Mouse (Mus musculus) urinary bladder, adult 18-20 months (tissue): ENCODE data around the gene Supt3.

Source experiments
- DNase-seq, 2 experiments: peaks; one replicate each; pipeline ENCODE4 v3.0.0; 2022; ENCODE audit warnings: low spot score in 2 of 2, mixed read lengths in 2 of 2

Gene Supt3

GRCm38 (mm10) chr17:44776738-44777270 is at the start of gene Supt3:
Gene Supt3 (plus strand): TSS chr17:44777152.
- peak; percentile 93 to 96 for DNase-seq

- no peak for DNase-seq
Observed at GRCm38 (mm10) chr17:44727675-44728074, 49.3 kb upstream of the Supt3 start.

- DNase-seq, result no peak
Observed at GRCm38 (mm10) chr17:44728464-44728863, 48.5 kb upstream of the Supt3 start.

GRCm38 (mm10) chr17:44733544-44734310 is 43.2 kb upstream of the Supt3 start:
- no peak for DNase-seq

- DNase-seq, result peak; percentile 11 to 62
Observed at GRCm38 (mm10) chr17:44734501-44735222, 42.3 kb upstream of the Supt3 start.

- peak in 1 of 2 experiments; percentile 62 for DNase-seq
Observed at GRCm38 (mm10) chr17:44735223-44735990, 41.5 kb upstream of the Supt3 start.

GRCm38 (mm10) chr17:44735991-44736561 is 40.9 kb upstream of the Supt3 start:
- peak; percentile 51 to 79 for DNase-seq

GRCm38 (mm10) chr17:44737275-44738120 is 39.5 kb upstream of the Supt3 start:
- peak in 1 of 2 experiments; percentile 21 for DNase-seq

GRCm38 (mm10) chr17:44738121-44738637 is 38.8 kb upstream of the Supt3 start:
- DNase-seq, result peak in 1 of 2 experiments; percentile 36

GRCm38 (mm10) chr17:44742246-44742645 is 34.7 kb upstream of the Supt3 start:
- no peak for DNase-seq

- DNase-seq, result no peak
Observed at GRCm38 (mm10) chr17:44743780-44744179, 33.2 kb upstream of the Supt3 start.

GRCm38 (mm10) chr17:44745378-44745777 is 31.6 kb upstream of the Supt3 start:
- no peak for DNase-seq

- no peak for DNase-seq
Observed at GRCm38 (mm10) chr17:44766318-44766717, 10.6 kb upstream of the Supt3 start.

GRCm38 (mm10) chr17:44766975-44767374 is 10.0 kb upstream of the Supt3 start:
- DNase-seq, result no peak

- no peak for DNase-seq
Observed at GRCm38 (mm10) chr17:44767375-44767774, 9.6 kb upstream of the Supt3 start.

- no peak for DNase-seq
Observed at GRCm38 (mm10) chr17:44768522-44768921, 8.4 kb upstream of the Supt3 start.

- DNase-seq, result no peak
Observed at GRCm38 (mm10) chr17:44770871-44771270, 6.1 kb upstream of the Supt3 start.

GRCm38 (mm10) chr17:44772576-44772975 is 4.4 kb upstream of the Supt3 start:
- DNase-seq, result no peak

GRCm38 (mm10) chr17:44777337-44777804 is 419 bp downstream of the Supt3 start:
- peak; percentile 45 to 63 for DNase-seq

- no peak for DNase-seq
Observed at GRCm38 (mm10) chr17:44778141-44778540, 1.2 kb downstream of the Supt3 start.
